Mouse (Mus musculus) embryonic facial prominence, embryonic 12.5 days (tissue): ENCODE measurements around the gene Zcwpw1. TPM values are rescaled to one million over a fixed set of nuclear protein-coding genes. Genes with fewer than 3 reads are reported as not detected.

ENCODE experiments used
- ATAC-seq: fragments of 200-750 bp; cut with Nextera tagmentation; 2 replicates; pipeline ENCODE4 v1.8.0; 2017; ENCODE audit not compliant: insufficient number of reproducible peaks, insufficient read depth, low FRiP score, low TSS enrichment
- H3K27ac ChIP-seq: fragments of 300-500 bp; sonication (generic); 2 replicates; pipeline ENCODE4 v1.5.1; 2016; ENCODE audit warnings: mild to moderate bottlenecking
- H3K27me3 ChIP-seq: fragments of 300-500 bp; sonication (generic); 2 replicates; pipeline ENCODE4 v1.6.1; 2016; ENCODE audit warnings: mild to moderate bottlenecking, moderate library complexity
- H3K36me3 ChIP-seq: fragments of 300-500 bp; sonication (generic); 2 replicates; pipeline ENCODE4 v1.6.1; 2016; ENCODE audit warnings: mild to moderate bottlenecking
- H3K4me1 ChIP-seq: fragments of 300-500 bp; sonication (generic); 2 replicates; pipeline ENCODE4 v1.6.1; 2016
- H3K4me2 ChIP-seq: fragments of 300-500 bp; sonication (generic); replicated peaks from 2 replicates; pipeline ENCODE4 v1.6.1; 2016; ENCODE audit warnings: mild to moderate bottlenecking, moderate library complexity
- H3K4me3 ChIP-seq: fragments of 300-500 bp; sonication (generic); 2 replicates; pipeline ENCODE4 v1.5.1; 2016; ENCODE audit warnings: mild to moderate bottlenecking
- H3K9ac ChIP-seq: fragments of 300-500 bp; sonication (generic); 2 replicates; pipeline ENCODE4 v1.6.1; 2016; ENCODE audit warnings: mild to moderate bottlenecking, moderate library complexity
- H3K9me3 ChIP-seq: fragments of 300-500 bp; sonication (generic); 2 replicates; pipeline ENCODE4 v1.6.1; 2016; ENCODE audit warnings: mild to moderate bottlenecking, moderate library complexity
- WGBS: fragments of 180-500 bp; shearing (Covaris S2); methylation state at CpG from one replicate; pipeline ENCODE4 v1.1.7; 2016; 5-methylcytosine and 5-hydroxymethylcytosine counted together
- polyA plus RNA-seq: library from polyadenylated mRNA; unstranded; fragments of >200 nt; fragmentation: Nextera tagmentation; extraction: Ambion mirVana; gene quantifications from 2 replicates; pipeline ENCODE4 v1.2.1, GENCODE M21; 2016

The Zcwpw1 gene
- polyA plus RNA-seq, 1 experiment from 2014 or later = 39.3 TPM

DNA sequence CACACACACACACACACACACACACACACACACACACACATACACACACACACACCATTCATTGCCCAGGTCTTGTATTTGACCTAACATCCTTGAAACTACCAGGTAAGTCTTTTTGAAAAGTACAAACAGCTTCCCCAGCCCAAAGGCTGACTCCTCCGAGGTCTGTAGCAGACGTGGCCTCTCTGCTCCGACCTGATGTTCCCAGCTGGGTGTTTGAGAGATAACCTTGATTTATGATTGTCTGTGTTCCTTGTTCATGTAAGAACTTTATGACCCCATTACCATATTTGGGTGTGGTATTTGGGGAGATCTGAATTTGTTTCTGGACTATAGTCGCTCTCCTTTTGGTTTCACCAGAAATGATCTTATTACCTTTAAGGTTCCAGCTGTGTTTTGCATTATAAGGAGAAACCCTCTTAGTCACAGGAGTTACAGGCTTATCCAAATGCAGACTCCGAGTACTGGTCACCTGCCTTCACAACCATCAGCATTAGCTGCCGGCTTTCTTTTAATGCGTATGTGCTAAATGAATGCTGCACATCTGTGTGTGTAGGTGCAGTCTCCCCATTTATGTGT is 10.2 kb upstream of the Zcwpw1 start:
- Histone ChIP-seq H3K36me3 (peaks cover 24% of the 10 kb centered on the region), H3K4me3 (no peak overlapping the region), H3K9me3 (no peaks in the 10 kb centered on the region), H3K4me1 (peaks cover 23% of the 10 kb centered on the region), H3K4me2 (no peak overlapping the region), H3K27me3 (no peaks in the 10 kb centered on the region), H3K27ac (no peak overlapping the region), H3K9ac (no peak overlapping the region)
- no peak for ATAC-seq
- WGBS = 83% methylated on average over 7 of the region's 7 CpGs

DNA sequence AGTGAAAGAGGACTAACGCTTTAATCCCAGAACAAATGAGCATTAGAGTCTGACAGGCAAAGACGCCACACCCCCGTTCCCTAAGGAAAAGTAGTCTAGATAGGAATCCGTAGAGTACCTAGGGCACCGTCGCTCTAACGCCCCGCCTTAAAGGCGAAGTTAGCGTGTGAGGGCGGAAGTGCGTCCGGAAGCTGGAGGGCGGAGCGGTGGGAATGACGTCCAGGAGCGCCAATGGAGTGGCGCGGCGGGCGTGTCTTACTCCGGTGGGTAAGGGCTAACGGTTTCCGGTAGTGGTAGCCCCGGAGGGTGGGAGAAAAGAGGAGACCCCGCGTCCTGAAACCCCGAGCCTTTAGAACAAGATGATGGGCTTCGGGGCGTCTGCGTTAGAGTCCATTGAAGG is 9.0 kb upstream of the Zcwpw1 start, which contains the start of gene Ppp1r35:
Ppp1r35 (plus strand) TSS at position 215 of the 400 bp plus-strand sequence.
- peak within 1 kb of the TSS; percentile 97 for H3K4me2 ChIP-seq
- H3K4me3 ChIP-seq = peak within 1 kb of the TSS; percentile 88
- no peaks in the 10 kb centered on the region for H3K27me3 ChIP-seq
- H3K36me3 ChIP-seq = peaks cover 36% of the 10 kb centered on the region
- WGBS = under 1% methylated on average over 31 of the region's 31 CpGs
- peak within 1 kb of the TSS; percentile 91 for H3K9ac ChIP-seq
- peak within 1 kb of the TSS; percentile 94 for H3K27ac ChIP-seq
- H3K9me3 ChIP-seq = no peaks in the 10 kb centered on the region
- peaks cover 32% of the 10 kb centered on the region for H3K4me1 ChIP-seq
- peak; percentile 90 for ATAC-seq

DNA sequence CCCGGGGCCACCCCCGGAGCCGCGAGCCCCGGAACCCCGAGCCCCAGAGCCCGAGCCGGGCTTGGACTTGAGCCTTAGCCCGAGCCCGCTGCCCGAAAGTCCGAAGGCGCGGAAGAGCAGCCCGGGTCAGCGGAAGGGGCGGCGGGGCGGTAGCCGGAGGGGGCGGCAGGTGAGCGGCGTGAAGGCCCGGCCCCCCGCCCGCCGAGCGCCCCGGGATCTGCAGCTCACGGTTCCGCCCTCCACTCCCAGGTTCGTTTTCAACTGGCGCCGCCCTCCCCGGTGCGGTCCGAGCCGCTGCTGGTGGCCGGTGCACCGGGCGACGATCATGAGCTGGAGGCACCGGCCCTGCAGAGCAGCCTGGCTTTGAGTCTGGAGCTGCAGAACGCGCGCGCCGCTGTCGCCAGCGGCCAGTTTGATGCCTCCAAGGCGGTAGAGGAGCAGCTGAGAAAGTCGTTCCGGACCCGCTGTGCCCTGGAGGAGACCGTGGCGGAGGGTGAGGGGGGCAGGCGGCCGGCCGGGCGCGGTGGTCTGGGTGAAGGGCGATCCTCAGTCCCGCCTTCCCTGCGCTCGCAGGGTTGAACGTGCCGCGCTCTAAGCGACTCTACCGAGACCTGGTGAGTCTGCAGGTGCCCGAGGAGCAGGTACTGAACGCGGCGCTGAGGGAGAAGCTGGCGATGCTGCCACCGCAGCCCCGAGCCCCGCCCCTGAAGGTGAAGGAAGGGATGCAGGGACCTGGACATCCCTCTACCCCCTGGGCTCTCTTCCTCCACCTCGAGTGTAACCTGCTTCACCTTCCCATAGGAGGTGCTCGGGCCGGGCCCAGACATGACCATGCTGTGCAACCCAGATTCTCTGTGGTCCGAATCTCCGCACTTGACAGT is 8.3 kb upstream of the Zcwpw1 start:
- Histone ChIP-seq H3K9ac (peak overlapping the region; percentile 91), H3K27me3 (no peaks in the 10 kb centered on the region), H3K27ac (peak overlapping the region; percentile 94), H3K4me3 (peak overlapping the region; percentile 88), H3K36me3 (peaks cover 42% of the 10 kb centered on the region), H3K9me3 (no peaks in the 10 kb centered on the region), H3K4me2 (peak overlapping the region; percentile 97), H3K4me1 (peaks cover 39% of the 10 kb centered on the region)
- WGBS = under 1% methylated on average over 83 of the region's 83 CpGs
- peak; percentile 18 for ATAC-seq

DNA sequence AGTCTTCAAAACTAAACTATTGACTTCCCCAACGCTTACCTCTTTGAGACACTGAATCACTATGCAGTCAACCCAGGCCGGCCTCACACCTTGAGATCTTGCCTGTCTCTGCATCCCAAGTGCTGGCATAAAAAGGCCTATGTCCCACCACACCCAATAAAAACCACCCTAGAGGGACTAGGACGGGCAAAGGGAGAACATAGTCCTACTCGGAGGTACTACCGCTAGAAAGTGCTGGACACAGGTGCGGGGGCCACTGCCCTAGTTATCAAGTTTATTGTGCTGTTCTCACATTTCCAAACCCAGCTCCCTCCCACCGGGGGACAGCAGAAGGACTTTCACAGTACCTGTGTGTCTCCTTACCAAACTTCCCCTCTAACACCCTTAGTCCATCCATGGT is 5.9 kb upstream of the Zcwpw1 start:
- no peak overlapping the region for H3K4me2 ChIP-seq
- H3K9me3 ChIP-seq = no peaks in the 10 kb centered on the region
- no peak for ATAC-seq
- H3K36me3 ChIP-seq = peaks cover 50% of the 10 kb centered on the region
- H3K9ac ChIP-seq = no peak overlapping the region
- H3K27me3 ChIP-seq = no peaks in the 10 kb centered on the region
- H3K27ac ChIP-seq = no peak overlapping the region
- no peak overlapping the region for H3K4me3 ChIP-seq
- 95% methylated on average over 7 of the region's 7 CpGs for WGBS
- peaks cover 42% of the 10 kb centered on the region for H3K4me1 ChIP-seq

DNA sequence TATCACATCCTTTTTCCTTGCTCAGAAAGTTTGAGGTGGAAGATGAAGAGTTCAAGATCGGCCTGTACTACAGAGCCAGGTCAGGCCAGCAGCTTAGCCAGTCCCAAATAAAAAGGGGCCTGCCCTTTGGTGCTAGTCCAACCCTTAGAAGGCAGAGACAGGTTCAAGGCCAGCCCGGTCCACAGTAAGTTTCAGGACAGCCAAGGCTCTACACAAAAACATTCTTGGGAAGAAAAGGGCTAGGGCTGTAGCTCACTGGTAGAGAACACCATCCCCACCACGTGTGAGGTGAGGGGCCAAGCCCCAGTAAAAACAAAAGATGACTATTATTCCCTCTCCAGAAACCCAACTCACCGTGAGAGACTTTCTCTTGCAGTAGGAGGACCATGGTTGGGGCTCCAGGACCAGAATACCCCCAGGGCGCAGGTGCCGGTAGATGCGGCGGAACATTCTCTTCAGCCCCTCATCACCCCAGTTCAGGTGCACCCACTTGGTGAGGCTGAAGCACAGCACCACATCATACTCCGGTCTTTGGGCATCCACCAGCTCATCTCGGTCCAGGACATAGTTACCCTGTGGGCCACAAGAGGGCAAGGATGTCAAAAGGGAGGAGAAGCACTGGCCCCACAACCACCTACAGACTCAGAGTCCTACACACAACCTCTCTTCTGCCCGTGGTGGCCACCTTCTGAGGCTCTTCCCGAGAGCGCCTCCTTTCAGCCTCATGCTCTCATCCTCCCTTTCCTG is 4.6 kb upstream of the Zcwpw1 start:
- 85% methylated on average over 13 of the region's 13 CpGs for WGBS

DNA sequence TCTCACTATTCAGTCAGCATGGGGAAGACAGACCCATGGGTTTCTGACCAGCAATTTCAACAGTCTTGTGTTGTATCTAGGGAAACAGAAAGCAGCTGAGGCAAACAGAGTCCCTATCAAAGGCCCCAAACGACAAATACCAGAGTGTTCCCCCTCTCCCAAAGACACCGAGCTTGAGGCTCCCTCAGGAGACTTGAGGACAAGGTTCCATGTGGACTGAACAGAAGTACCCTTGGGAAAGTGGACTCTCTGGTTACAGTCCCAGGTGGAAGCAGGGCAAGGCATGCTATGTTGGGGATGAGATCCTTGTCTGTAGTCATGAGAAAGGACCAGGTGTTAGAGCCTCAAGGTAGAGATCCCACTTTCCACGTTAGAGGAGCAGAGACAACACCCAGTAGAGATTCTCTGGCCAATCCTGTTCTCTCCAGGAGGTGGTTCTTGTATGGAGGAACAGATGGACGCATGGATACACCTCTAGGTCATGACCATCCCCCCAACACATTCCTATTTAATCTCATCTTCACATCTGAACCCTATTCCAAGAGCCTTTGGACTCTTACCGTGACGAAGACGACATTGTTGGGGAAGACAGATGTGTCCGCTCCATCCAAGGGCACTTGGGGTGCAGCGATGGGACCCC is 3.6 kb upstream of the Zcwpw1 start:
- no peak for ATAC-seq
- Histone ChIP-seq H3K4me3 (peak overlapping the region; percentile 68), H3K9ac (peak overlapping the region; percentile 93), H3K9me3 (no peaks in the 10 kb centered on the region), H3K27ac (no peak overlapping the region), H3K36me3 (peaks cover 50% of the 10 kb centered on the region), H3K4me2 (peak overlapping the region; percentile 93), H3K27me3 (no peaks in the 10 kb centered on the region), H3K4me1 (peaks cover 39% of the 10 kb centered on the region)
- WGBS = 79% methylated on average over 9 of the region's 9 CpGs

More for the DNA sequence above, 4.6 kb upstream of the Zcwpw1 start:
- Histone ChIP-seq H3K27me3 (no peaks in the 10 kb centered on the region), H3K4me3 (peak overlapping the region; percentile 68; the same call in 1 of the 2 replicates), H3K9ac (peak overlapping the region; percentile 44), H3K4me1 (peaks cover 41% of the 10 kb centered on the region), H3K27ac (no peak overlapping the region), H3K36me3 (peaks cover 50% of the 10 kb centered on the region), H3K4me2 (peak overlapping the region; percentile 93), H3K9me3 (no peaks in the 10 kb centered on the region)
- ATAC-seq = no peak

DNA sequence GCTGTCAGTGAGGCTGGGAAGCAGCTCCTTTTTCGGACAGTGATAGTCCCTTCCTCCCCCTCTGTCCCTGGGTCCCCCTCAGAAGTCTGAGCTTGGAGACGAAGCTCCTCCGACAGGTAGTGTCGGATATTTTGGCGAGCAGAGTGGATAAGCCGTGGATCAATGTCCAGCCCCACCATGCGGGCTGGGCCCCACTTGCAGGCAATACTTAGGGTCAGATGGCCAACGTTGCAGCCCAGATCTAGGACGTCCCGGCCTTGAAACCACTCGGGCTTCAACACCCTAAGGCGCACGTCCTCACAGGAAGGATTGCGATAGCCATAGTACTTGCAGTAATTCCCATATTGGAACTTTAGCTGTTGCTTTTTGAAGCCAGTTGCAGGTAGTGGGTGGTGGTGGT is 3.1 kb upstream of the Zcwpw1 start:
- no peaks in the 10 kb centered on the region for H3K9me3 ChIP-seq
- H3K36me3 ChIP-seq = peaks cover 50% of the 10 kb centered on the region
- ATAC-seq = no peak
- 86% methylated on average over 14 of the region's 14 CpGs for WGBS
- H3K9ac ChIP-seq = peak overlapping the region; percentile 93
- no peaks in the 10 kb centered on the region for H3K27me3 ChIP-seq
- peak overlapping the region; percentile 68 for H3K4me3 ChIP-seq
- H3K4me2 ChIP-seq = peak overlapping the region; percentile 93
- H3K27ac ChIP-seq = no peak overlapping the region
- H3K4me1 ChIP-seq = peaks cover 37% of the 10 kb centered on the region

DNA sequence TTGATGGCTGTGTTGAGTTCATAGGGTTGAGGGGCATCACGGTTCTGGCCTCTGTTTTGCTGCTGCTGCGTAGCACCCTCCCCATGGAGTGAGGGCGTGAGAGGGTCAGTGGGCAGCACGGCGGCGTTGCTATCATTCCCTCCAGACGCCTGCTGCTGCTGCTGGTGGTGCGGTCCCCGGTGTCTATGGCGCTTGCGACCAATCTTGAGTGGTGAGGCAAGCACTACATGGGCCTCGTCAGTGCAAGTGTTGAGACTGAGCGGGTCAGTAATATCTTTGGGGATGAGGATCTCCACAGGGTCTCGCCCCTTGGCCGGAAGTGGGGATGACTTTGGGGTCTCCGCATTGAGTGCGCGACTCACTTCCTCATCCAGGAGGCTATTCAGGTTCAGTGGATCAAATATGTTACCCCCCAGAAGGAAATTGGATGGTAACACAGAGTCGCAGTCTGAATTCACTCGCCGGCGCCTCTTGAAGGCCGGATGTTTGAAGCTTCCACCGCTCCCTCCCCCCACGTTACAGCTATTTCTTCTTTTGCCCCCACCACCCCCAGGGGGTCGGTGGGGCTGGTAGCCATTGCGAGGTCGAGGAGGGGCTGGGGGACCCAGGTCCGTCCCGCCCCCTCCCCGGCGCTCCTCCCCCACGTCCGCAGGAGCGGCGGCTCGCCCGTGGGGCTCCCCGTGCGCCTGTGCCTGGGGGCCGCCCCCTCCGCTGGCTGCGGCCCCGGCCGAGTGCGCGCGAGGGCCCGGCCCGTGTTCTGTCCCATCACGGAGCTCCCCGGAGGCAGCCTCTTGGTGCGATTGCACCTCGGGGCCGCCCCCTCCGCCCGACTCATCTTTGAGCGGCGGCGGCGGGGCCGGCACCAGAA is 2.2 kb upstream of the Zcwpw1 start:
- Histone ChIP-seq H3K4me1 (peaks cover 29% of the 10 kb centered on the region), H3K27ac (peak overlapping the region; percentile 98), H3K4me3 (peak overlapping the region; percentile 68), H3K9me3 (no peaks in the 10 kb centered on the region), H3K9ac (peak overlapping the region; percentile 93), H3K36me3 (peaks cover 46% of the 10 kb centered on the region), H3K27me3 (no peaks in the 10 kb centered on the region), H3K4me2 (peak overlapping the region; percentile 93)
- 5% methylated on average over 61 of the region's 62 CpGs for WGBS
- ATAC-seq = peak; percentile 11

DNA sequence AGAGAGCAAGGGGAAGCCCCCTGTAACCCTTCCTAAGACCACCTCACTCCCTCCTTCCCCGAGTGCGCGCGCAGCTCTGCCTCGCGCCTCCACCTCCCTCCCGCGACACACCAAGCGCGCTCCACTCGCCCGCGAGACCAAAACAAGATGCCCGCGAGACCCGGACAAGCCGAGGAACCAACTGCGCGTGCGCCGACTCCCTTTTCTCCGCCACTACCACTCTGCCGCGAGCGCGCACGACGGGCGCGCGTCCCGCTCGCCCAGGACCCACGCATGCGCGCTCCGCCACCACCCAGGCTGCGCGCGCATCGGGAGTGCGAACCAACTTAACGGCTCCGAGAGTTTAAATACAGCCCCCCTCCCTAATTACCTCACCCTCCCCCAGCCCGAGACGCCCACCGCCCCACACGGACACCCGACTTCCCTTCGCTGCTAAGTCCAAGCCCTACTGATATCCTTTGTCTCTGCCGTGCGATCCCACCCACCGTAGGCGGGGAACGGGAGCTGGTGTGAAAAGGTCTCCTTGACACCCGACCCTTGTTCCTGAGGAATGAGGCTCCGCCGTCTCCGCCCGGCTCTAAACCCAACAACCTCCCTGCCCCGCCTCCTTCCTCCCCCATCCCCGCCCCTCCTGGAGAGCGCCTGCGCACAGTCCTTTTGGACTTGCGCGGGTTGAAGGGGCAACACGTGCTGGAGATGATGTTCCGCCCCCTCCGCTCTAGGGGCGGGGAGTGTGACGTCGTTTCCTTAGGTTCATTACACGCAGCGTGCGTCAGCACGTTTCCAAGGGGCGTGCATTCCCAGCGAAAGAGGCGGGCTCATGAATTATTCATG is 1.3 kb upstream of the Zcwpw1 start:
- under 1% methylated on average over 76 of the region's 79 CpGs for WGBS
- Histone ChIP-seq H3K4me2 (peak overlapping the region; percentile 93), H3K27ac (peak overlapping the region; percentile 98), H3K9me3 (no peaks in the 10 kb centered on the region), H3K9ac (peak overlapping the region; percentile 93), H3K36me3 (peaks cover 37% of the 10 kb centered on the region), H3K4me3 (peak overlapping the region; percentile 68), H3K27me3 (no peaks in the 10 kb centered on the region), H3K4me1 (peaks cover 27% of the 10 kb centered on the region)
- peak; percentile 82 for ATAC-seq

DNA sequence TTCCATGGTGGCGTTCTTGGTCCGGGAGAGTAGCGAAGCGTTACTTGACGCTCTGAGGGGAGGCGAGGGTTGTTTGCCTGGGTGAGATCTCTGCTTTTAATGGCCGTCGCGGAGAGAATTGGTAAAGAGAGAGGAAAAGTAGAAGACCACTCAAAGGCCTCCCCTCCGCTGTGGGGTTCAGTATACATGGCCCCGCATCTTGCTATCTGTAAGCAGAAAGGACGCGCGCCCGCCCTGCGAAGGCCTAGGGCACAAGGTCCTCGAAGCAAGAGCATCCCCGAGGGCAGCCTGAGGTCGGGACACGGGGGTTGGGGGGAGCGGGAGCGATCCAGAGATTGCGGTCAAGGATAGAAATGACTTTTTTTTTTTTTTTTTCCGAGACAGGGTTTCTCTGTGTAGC is 573 bp downstream of the Zcwpw1 start:
- H3K27ac ChIP-seq = no peak overlapping the region
- H3K9me3 ChIP-seq = no peaks in the 10 kb centered on the region
- H3K9ac ChIP-seq = no peak overlapping the region
- peaks cover 22% of the 10 kb centered on the region for H3K4me1 ChIP-seq
- no peaks in the 10 kb centered on the region for H3K27me3 ChIP-seq
- peaks cover 18% of the 10 kb centered on the region for H3K36me3 ChIP-seq
- peak overlapping the region; percentile 93 for H3K4me2 ChIP-seq
- no peak for ATAC-seq
- H3K4me3 ChIP-seq = peak overlapping the region; percentile 68
- 72% methylated on average over 24 of the region's 24 CpGs for WGBS
